Mouse (Mus musculus) gastrocnemius, postnatal 25 days (tissue): Measurements from ENCODE around the gene Kif1bp. TPM values are rescaled to one million over a fixed set of nuclear protein-coding genes. Genes with fewer than 3 reads are reported as not detected.
A peak's percentile ranks its signal among the peaks of the same experiment; 100 is the strongest.
"Not testable (repeated sequence)": the region's sequence is repeated elsewhere in the genome, so short reads cannot be mapped to it uniquely, and the experiment has no call there.

Experiments used
- DNase-seq: peaks from one replicate; pipeline ENCODE4 v3.0.0; 2022
- total RNA-seq, 2 experiments: library from RNA; stranded (reverse); gene quantifications; 1 replicate in 1 of 2; 2 replicates in 1 of 2; pipeline ENCODE4 v1.2.3; 2021

Kif1bp gene
- total RNA-seq, 2 experiments from 2014 or later = 22.5 to 26.7 TPM

- no peak for DNase-seq
Observed at GRCm38 (mm10) chr10:62509032-62509656, 69.1 kb downstream of the Kif1bp start.

GRCm38 (mm10) chr10:62508459-62508858 is 69.8 kb downstream of the Kif1bp start:
- DNase-seq = peak; percentile 36

DNA sequence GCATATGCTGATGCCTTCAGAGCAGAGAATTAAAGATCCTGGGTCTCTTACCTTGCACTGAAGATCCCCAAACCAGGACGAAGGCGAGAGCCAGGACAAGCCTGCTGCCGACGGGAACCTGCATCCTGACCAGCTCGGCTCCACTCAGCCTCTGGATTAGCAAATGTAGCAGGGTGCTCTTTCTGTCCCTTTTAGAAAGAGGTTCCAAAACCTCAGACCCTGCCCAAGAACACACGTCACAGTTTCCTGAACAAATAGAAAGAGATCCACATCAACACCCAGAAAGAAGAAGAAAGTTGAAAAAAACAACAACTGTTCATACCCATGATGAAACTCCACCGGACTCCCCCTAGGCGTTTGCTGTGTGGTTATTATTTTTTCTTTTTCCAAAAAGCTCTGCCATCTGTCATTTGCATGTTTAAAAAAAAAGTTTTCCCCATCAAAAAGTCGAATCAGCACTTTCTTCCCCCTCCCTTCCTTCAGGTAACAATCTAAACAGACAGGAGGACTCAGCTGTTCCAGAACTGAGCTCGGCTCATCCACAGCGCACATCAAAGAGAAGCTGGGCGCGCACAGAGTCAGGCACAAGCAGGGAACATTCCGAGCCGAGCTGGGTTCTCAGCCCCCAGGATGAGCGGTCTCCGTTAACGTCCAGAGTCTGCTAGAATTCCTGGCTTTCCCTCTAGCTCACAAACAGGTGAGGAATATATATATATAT is 70.5 kb downstream of the Kif1bp start:
- DNase-seq = peak; percentile 58

GRCm38 (mm10) chr10:62507071-62507470 is 71.2 kb downstream of the Kif1bp start:
- DNase-seq = no peak

DNA sequence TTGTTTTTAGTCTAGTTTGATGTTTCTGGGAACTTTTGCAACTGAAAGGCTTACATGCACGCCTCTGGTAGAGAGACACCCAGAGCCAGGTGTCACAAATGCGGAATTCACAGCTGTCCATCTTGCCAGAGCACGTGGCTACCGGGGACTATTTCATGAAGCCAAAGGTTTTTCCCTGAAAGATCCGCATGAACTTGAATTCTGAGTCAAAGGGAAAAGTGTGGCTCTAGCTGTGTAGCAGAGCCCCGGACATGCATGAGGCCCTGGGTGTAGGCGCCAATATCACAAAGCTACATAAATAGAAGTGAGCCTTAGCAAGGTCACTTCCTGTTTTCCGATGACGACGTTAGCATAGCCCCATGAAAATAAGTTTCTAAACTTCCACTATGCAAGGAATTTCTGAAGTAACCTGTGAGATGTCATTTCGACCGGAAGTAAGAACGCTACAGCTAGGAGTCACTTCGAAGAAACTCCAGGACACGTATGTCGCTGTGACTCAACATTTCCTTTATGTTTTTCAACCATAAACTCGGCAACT is 72.2 kb downstream of the Kif1bp start:
- no peak for DNase-seq

- DNase-seq = no peak
Observed at GRCm38 (mm10) chr10:62505224-62505983, 72.9 kb downstream of the Kif1bp start.

- DNase-seq = no peak
Observed at GRCm38 (mm10) chr10:62503836-62504628, 74.2 kb downstream of the Kif1bp start.

GRCm38 (mm10) chr10:62503353-62503752 is 74.9 kb downstream of the Kif1bp start:
- no peak for DNase-seq

DNA sequence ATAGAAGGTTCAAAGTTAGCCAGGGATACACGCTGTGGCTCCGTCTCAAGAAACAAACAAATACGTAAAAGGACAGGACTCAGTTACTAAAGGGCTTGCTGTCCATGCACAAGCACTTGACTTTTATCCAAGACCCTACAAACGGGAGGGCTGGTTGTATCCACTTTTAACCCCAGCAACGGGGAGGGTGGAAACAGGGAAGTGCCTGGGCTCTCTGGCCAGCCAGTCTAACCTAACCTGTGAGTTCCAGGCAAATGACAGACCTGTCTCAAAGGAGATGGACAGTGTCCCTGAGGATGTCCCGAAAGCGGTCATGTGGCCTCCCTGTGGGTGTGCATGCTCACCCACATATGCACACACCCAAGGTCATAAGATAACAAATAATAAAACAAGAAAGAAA is 76.3 kb downstream of the Kif1bp start:
- no peak for DNase-seq

- no peak for DNase-seq
Observed at GRCm38 (mm10) chr10:62500916-62501615, 77.2 kb downstream of the Kif1bp start.

DNA sequence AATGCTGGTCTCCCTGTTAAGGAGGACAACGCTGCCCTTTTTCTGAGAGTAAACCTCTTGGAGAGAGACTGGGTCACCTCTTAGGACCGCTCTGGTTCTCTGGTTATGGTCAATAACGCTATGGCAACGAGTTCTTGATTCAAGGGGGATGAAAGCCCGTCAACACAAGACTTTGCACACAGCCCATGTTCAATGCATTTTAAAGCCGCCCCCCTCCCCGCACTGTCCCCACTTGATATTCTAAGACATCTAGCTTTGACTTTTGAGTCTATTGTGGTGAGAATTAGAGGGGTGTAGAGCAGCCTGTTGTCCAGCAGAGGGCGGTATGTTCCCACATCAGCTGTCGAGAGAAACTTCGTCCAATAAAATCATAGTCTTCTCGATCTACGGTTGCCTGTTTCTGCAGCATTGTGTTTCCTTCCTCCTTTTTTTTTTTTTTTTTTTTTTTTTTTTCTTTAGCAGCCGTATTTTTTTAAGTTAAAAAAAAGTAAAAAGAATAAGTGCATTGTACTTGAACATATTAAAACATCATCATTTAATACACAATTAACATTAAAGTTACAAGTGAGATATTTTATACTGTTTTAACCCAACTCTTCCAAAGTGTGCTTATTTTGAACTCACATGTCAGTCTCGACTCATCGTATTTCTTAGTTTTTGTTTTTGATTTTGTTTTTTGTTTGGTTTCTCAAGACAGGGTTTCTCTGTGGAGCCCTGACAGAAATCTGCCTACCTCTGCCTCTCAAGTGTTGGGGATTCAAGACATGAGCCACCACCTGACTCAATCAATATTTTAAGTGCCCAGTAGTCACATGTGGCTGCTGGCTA is 78.0 kb downstream of the Kif1bp start:
- DNase-seq = peak; percentile 41

DNA sequence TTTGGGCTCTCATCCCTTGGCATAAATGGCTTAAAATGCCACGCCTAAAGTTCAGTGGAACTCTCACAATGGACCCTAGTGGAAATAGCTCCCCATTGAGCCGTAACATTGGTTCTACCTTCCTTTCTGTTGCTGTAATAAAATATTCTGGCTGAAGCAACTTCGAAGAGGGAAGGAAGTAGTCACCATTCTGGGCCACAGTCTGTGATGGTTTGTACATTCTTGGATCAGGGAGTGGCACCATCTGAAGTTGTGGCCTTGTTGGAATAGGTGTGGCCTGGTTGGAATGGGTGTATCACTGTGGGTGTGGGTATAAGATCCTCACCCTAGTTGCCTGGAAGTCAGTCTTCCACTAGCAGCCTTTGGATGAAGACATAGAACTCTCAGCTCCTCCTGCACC is 86.6 kb downstream of the Kif1bp start:
- DNase-seq = not testable (repeated sequence)

Other genes starting within 250 kb of the Kif1bp start
- 1 to 10 TPM; 7.1 to 8.5 TPM for gene Hk1, start 198.5 kb downstream of the Kif1bp start, total RNA-seq
- gene Hkdc1, start 156.0 kb downstream of the Kif1bp start, total RNA-seq = under 1 TPM in 1 of 2 experiments, not detected in 1; 0.08 TPM
- not detected for gene 4930507D05Rik, start 129.0 kb downstream of the Kif1bp start, total RNA-seq
- 10 to 100 TPM; 15.3 to 20.1 TPM for gene Supv3l1, start 128.7 kb downstream of the Kif1bp start, total RNA-seq
- 10 to 100 TPM; 24.7 to 25.6 TPM for gene Vps26a, start 91.7 kb downstream of the Kif1bp start, total RNA-seq
- gene Srgn, start 51.0 kb downstream of the Kif1bp start, total RNA-seq = 10 to 100 TPM; 13.0 to 14.3 TPM
- gene Ddx21, start 23.8 kb upstream of the Kif1bp start, total RNA-seq = 10 to 100 TPM; 24.8 to 28.4 TPM
- 10 to 100 TPM; 39.1 to 42.2 TPM for gene Ddx50, start 72.8 kb upstream of the Kif1bp start, total RNA-seq
- gene Stox1, start 147.7 kb upstream of the Kif1bp start, total RNA-seq = under 1 TPM; 0.31 to 0.43 TPM
- gene Ccar1, start 213.8 kb upstream of the Kif1bp start, total RNA-seq = 10 to 100 TPM; 26.4 to 28.8 TPM